Comparison of ENCODE assay signal across 8 mouse cellular contexts in genomic region chr4:141506352-141506751, GRCm38 (mm10). TPM values are rescaled to one million over a fixed set of nuclear protein-coding genes. Genes with fewer than 3 reads are reported as not detected.
DNase-seq lines count a peak whose midpoint lies in the region; ATAC-seq and TF ChIP-seq lines count a peak whose summit lies in the region.

No protein-coding gene starts in this region.

- peak; percentile 76 for ATAC-seq in cerebellum, adult (ENCODE audit: insufficient number of reproducible peaks, low FRiP score, low TSS enrichment)
- ATAC-seq in forebrain, postnatal 0 days: peak; percentile 80
- ATAC-seq in lung, postnatal 0 days: peak; percentile 93

- H3K27me3 ChIP-seq in forebrain, postnatal 0 days (ENCODE audit: insufficient read depth, low read length): no peaks in the 10 kb centered on the region
- no peaks in the 10 kb centered on the region for H3K27me3 ChIP-seq in lung, postnatal 0 days (replicated peaks; ENCODE audit: insufficient read depth, low read length)

- TF ChIP-seq CTCF in forebrain, postnatal 0 days (IDR thresholded peaks at IDR 0.05; ENCODE audit: low read depth): no peak
- no peak for TF ChIP-seq CTCF in layer of hippocampus, adult 2 months (conservative IDR thresholded peaks at IDR 0.05)
- TF ChIP-seq CTCF in lung, postnatal 0 days (IDR thresholded peaks at IDR 0.05): no peak

- no peaks in the 10 kb centered on the region; the same call in 1 of the 2 replicates for H3K36me3 ChIP-seq in forebrain, postnatal 0 days (ENCODE audit: insufficient read depth)
- H3K36me3 ChIP-seq in lung, postnatal 0 days (ENCODE audit: insufficient read depth, low read length): no peaks in the 10 kb centered on the region

- H3K9me3 ChIP-seq in forebrain, postnatal 0 days (ENCODE audit: low read length): no peaks in the 10 kb centered on the region
- no peaks in the 10 kb centered on the region for H3K9me3 ChIP-seq in lung, postnatal 0 days (ENCODE audit: low read length)

- intact Hi-C loops in heart, postnatal 36 days (cut with DNase I): no loop called here

- WGBS in forebrain, postnatal 0 days: 28% methylated on average over 10 of the region's 10 CpGs
- WGBS in lung, postnatal 0 days: 17% methylated on average over 10 of the region's 10 CpGs

- peak; percentile 95 for DNase-seq in MN1 (ENCODE audit: low spot score)
- peak; percentile 86 for DNase-seq in forebrain, postnatal 0 days
- peak; percentile 70 to 79 for DNase-seq in heart, postnatal 36 days
- DNase-seq in layer of hippocampus, adult 2 months (ENCODE audit: low spot score in 2 of 2): peak; percentile 66 to 80
- peak; percentile 93 for DNase-seq in lung, postnatal 0 days (ENCODE audit: low spot score)
- peak; percentile 6 for DNase-seq in retina, adult 2 months (ENCODE audit: low read depth, low spot score)
- DNase-seq in urinary bladder, postnatal 4 days (ENCODE audit: low spot score in 2 of 2): peak; percentile 77 to 83

- peaks cover 6% of the 10 kb centered on the region; the same call in 1 of the 2 replicates for H3K4me1 ChIP-seq in forebrain, postnatal 0 days (ENCODE audit: insufficient read depth)
- H3K4me1 ChIP-seq in lung, postnatal 0 days (ENCODE audit: insufficient read depth, low read depth, low read length): peaks cover 15% of the 10 kb centered on the region

- peak overlapping the region; percentile 31; the same call in 1 of the 2 replicates for H3K9ac ChIP-seq in forebrain, postnatal 0 days
- no peak overlapping the region for H3K9ac ChIP-seq in lung, postnatal 0 days (replicated peaks; ENCODE audit: low read depth)

- TF ChIP-seq EP300 in lung, postnatal 0 days (IDR thresholded peaks at IDR 0.05): peak; percentile 85

- H3K27ac ChIP-seq in forebrain, postnatal 0 days (ENCODE audit: low read depth, low read length): peak overlapping the region; percentile 79
- H3K27ac ChIP-seq in layer of hippocampus, adult 2 months: peak overlapping the region; percentile 78
- H3K27ac ChIP-seq in lung, postnatal 0 days (ENCODE audit: low read length): peak overlapping the region; percentile 84

- H3K4me2 ChIP-seq in forebrain, postnatal 0 days (ENCODE audit: low read depth): no peak overlapping the region
- peak overlapping the region; percentile 30 for H3K4me2 ChIP-seq in lung, postnatal 0 days (replicated peaks; ENCODE audit: low read depth, low read length)

- H3K4me3 ChIP-seq in forebrain, postnatal 0 days (ENCODE audit: low read depth, low read length): no peak overlapping the region
- no peak overlapping the region; the same call in 1 of the 2 replicates for H3K4me3 ChIP-seq in layer of hippocampus, adult 2 months
- no peak overlapping the region for H3K4me3 ChIP-seq in lung, postnatal 0 days (ENCODE audit: low read depth, low read length)

RNA-seq across cellular contexts. Expression of gene Spen, which starts 32.0 kb away (rescaled TPM):
- total RNA-seq in forebrain, postnatal 0 days (2014; rRNA removed): 21.7 and 24.7 TPM in 2 replicates
- 6.0 and 10.7 TPM in 2 replicates for polyA plus RNA-seq in forebrain, postnatal 0 days (2015; fragmentation: Nextera tagmentation; extraction: Ambion mirVana)
- 10 to 100 TPM; 31.1 to 32.4 TPM for total RNA-seq in heart, postnatal 36 days (2021)
- 10 to 100 TPM; 56.0 to 68.1 TPM for total RNA-seq in layer of hippocampus, adult 2 months (2021)
- 5.7 and 8.8 TPM in 2 replicates for polyA plus RNA-seq in lung, postnatal 0 days (2015; fragmentation: Nextera tagmentation; extraction: Ambion mirVana)

Comparison
In these comparisons a context has a peak if more than half of its experiments do, and no peak if none do; other contexts are left out.
1. DNase-seq: peak in every context shown above with its lines; median percentile 95 in MN1; 93 in lung, postnatal 0 days; 86 in forebrain, postnatal 0 days; 80 in urinary bladder, postnatal 4 days; 74 in heart, postnatal 36 days; 73 in layer of hippocampus, adult 2 months; 6 in retina, adult 2 months.